Mouse (Mus musculus): Measurements from ENCODE around the gene Slit1. TPM values are rescaled to one million over a fixed set of nuclear protein-coding genes. Genes with fewer than 3 reads are reported as not detected.

The Slit1 gene
- polyA plus RNA-seq, 1 experiment from 2014 or later: 1.1 TPM

DNA sequence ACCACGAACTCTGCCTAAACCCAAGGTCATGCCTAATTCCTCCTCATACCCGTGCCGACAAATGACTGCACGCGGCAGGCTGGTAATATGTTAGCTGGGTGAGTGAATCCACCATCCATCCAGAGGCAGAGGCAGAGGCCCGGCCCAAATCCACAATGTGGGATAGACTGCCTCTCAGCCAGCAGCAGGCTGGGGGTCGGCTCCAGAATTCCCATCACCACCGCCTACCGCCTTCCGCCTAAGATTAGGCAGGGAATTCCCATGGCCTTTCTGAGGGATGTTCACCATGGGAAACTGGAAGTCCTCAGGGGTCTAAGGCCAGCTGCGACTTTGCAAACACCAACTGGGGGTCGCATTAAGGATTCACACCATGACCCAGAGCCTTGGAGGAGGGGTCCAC is 38.0 kb downstream of the Slit1 start:
- ATAC-seq (ENCODE audit: insufficient number of reproducible peaks, low FRiP score, low TSS enrichment, low read depth): no peak
- 50% methylated on average over 12 of the region's 12 CpGs for WGBS
- H3K9ac ChIP-seq (ENCODE audit: low read length): no peak overlapping the region
- no peaks in the 10 kb centered on the region for H3K36me3 ChIP-seq (ENCODE audit: control insufficient read depth, insufficient read depth, low read length)
- H3K9me3 ChIP-seq (ENCODE audit: control insufficient read depth, low read length): no peaks in the 10 kb centered on the region
- H3K27me3 ChIP-seq (ENCODE audit: control insufficient read depth, insufficient read depth, low read length): 0 out of 2 replicates have a peak, but pooled peaks cover 2% of the 10 kb centered on the region
- no peak for DNase-seq (ENCODE audit: low spot score)
- H3K27ac ChIP-seq (replicated peaks; ENCODE audit: low read depth, low read length): no peak overlapping the region
- no peak overlapping the region for H3K4me3 ChIP-seq (ENCODE audit: low read depth, low read length)
- no peak overlapping the region for H3K4me2 ChIP-seq (ENCODE audit: low read depth, severe bottlenecking)
- peaks cover 4% of the 10 kb centered on the region; the same call in 1 of the 2 replicates for H3K4me1 ChIP-seq (ENCODE audit: control insufficient read depth, insufficient read depth, low read length)

GRCm38 (mm10) chr19:41702638-41703037 is 40.8 kb downstream of the Slit1 start:
- no peaks in the 10 kb centered on the region for H3K36me3 ChIP-seq (ENCODE audit: control insufficient read depth, insufficient read depth, low read length)
- DNase-seq (ENCODE audit: low spot score) (no peak), ATAC-seq (ENCODE audit: insufficient number of reproducible peaks, low FRiP score, low TSS enrichment, low read depth) (no peak)
- WGBS: 70% methylated on average over 6 of the region's 6 CpGs
- no peak overlapping the region for H3K27ac ChIP-seq (replicated peaks; ENCODE audit: low read depth, low read length)
- 0 out of 2 replicates have a peak, but pooled peaks cover 2% of the 10 kb centered on the region for H3K27me3 ChIP-seq (ENCODE audit: control insufficient read depth, insufficient read depth, low read length)
- no peak overlapping the region for H3K9ac ChIP-seq (ENCODE audit: low read length)
- no peaks in the 10 kb centered on the region for H3K9me3 ChIP-seq (ENCODE audit: control insufficient read depth, low read length)
- no peak overlapping the region for H3K4me3 ChIP-seq (ENCODE audit: low read depth, low read length)
- H3K4me1 ChIP-seq (ENCODE audit: control insufficient read depth, insufficient read depth, low read length): peaks cover 8% of the 10 kb centered on the region; the same call in 1 of the 2 replicates
- no peak overlapping the region for H3K4me2 ChIP-seq (ENCODE audit: low read depth, severe bottlenecking)

- 0 out of 2 replicates have a peak, but pooled peaks cover 3% of the 10 kb centered on the region for H3K4me1 ChIP-seq (ENCODE audit: control insufficient read depth, insufficient read depth, low read length)
- DNase-seq (ENCODE audit: low spot score): no peak
- ATAC-seq (ENCODE audit: insufficient number of reproducible peaks, low FRiP score, low TSS enrichment, low read depth): no peak
These were observed 44.5 kb downstream of the Slit1 start for GRCm38 (mm10) chr19:41698857-41699424.

GRCm38 (mm10) chr19:41697807-41698515 is 45.5 kb downstream of the Slit1 start:
- H3K4me1 ChIP-seq (ENCODE audit: control insufficient read depth, insufficient read depth, low read length): 0 out of 2 replicates have a peak, but pooled peaks cover 3% of the 10 kb centered on the region
- 72% methylated on average over 6 of the region's 6 CpGs for WGBS
- no peak overlapping the region for H3K27ac ChIP-seq (replicated peaks; ENCODE audit: low read depth, low read length)

More at GRCm38 (mm10) chr19:41698857-41699424, 44.5 kb downstream of the Slit1 start:
- Histone ChIP-seq H3K27ac (replicated peaks; ENCODE audit: low read depth, low read length) (no peak overlapping the region), H3K27me3 (ENCODE audit: control insufficient read depth, insufficient read depth, low read length) (no peaks in the 10 kb centered on the region), H3K4me2 (ENCODE audit: low read depth, severe bottlenecking) (no peak overlapping the region), H3K36me3 (ENCODE audit: control insufficient read depth, insufficient read depth, low read length) (no peaks in the 10 kb centered on the region), H3K4me3 (ENCODE audit: low read depth, low read length) (no peak overlapping the region), H3K9ac (ENCODE audit: low read length) (no peak overlapping the region), H3K9me3 (ENCODE audit: control insufficient read depth, low read length) (no peaks in the 10 kb centered on the region)
- 69% methylated on average over 5 of the region's 5 CpGs for WGBS

DNA sequence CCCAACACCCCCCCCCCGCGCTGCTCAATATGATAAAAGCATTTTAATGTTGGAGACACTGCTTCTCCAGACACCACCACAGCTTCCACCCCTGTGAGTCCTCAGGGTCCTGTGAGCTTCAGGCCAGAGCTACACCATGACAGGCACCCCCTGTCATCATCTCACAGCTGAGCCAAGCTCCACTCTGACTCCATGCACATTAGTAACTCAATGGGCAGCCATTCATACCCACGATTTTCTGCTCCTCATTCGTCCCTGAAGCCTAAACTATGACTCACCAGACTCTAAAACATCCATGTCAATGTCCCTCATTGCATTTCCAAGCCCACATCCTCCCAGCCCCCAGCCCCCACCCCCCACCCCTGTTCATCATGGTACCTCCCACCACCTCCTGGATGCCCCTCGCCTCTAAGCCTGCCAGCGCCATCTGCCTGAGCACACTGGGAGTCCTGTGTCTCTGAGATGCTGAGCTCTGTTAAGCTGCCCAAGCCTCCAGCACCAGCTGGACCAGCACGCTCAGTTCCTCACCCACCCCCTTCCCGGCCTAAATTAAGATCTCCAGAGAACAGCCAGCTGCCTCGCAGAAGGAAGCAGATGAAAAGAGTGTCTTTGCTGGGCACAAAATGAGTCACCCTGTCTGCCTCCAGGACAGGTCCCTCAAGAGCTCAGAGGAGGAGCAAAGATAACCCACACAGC is 46.2 kb downstream of the Slit1 start:
- Histone ChIP-seq H3K27me3 (ENCODE audit: control insufficient read depth, insufficient read depth, low read length) (no peaks in the 10 kb centered on the region), H3K9ac (ENCODE audit: low read length) (no peak overlapping the region), H3K9me3 (ENCODE audit: control insufficient read depth, low read length) (no peaks in the 10 kb centered on the region), H3K27ac (replicated peaks; ENCODE audit: low read depth, low read length) (no peak overlapping the region), H3K4me1 (ENCODE audit: control insufficient read depth, insufficient read depth, low read length) (0 out of 2 replicates have a peak, but pooled peaks cover 3% of the 10 kb centered on the region), H3K36me3 (ENCODE audit: control insufficient read depth, insufficient read depth, low read length) (no peaks in the 10 kb centered on the region), H3K4me2 (ENCODE audit: low read depth, severe bottlenecking) (no peak overlapping the region), H3K4me3 (ENCODE audit: low read depth, low read length) (no peak overlapping the region)
- 52% methylated on average over 9 of the region's 9 CpGs for WGBS
- no peak for ATAC-seq (ENCODE audit: insufficient number of reproducible peaks, low FRiP score, low TSS enrichment, low read depth)
- DNase-seq (ENCODE audit: low spot score): no peak

More at GRCm38 (mm10) chr19:41697807-41698515, 45.5 kb downstream of the Slit1 start:
- no peak overlapping the region for H3K4me3 ChIP-seq (ENCODE audit: low read depth, low read length)
- no peak for ATAC-seq (ENCODE audit: insufficient number of reproducible peaks, low FRiP score, low TSS enrichment, low read depth)
- H3K9ac ChIP-seq (ENCODE audit: low read length): no peak overlapping the region
- H3K9me3 ChIP-seq (ENCODE audit: control insufficient read depth, low read length): no peaks in the 10 kb centered on the region
- H3K36me3 ChIP-seq (ENCODE audit: control insufficient read depth, insufficient read depth, low read length): no peaks in the 10 kb centered on the region
- no peak overlapping the region for H3K4me2 ChIP-seq (ENCODE audit: low read depth, severe bottlenecking)
- no peaks in the 10 kb centered on the region for H3K27me3 ChIP-seq (ENCODE audit: control insufficient read depth, insufficient read depth, low read length)
- no peak for DNase-seq (ENCODE audit: low spot score)

GRCm38 (mm10) chr19:41696443-41696842 is 47.0 kb downstream of the Slit1 start:
- 0 out of 2 replicates have a peak, but pooled peaks cover 3% of the 10 kb centered on the region for H3K4me1 ChIP-seq (ENCODE audit: control insufficient read depth, insufficient read depth, low read length)
- no peak overlapping the region for H3K27ac ChIP-seq (replicated peaks; ENCODE audit: low read depth, low read length)
- DNase-seq (ENCODE audit: low spot score) (no peak), ATAC-seq (ENCODE audit: insufficient number of reproducible peaks, low FRiP score, low TSS enrichment, low read depth) (no peak)
- H3K4me3 ChIP-seq (ENCODE audit: low read depth, low read length): no peak overlapping the region
- no peaks in the 10 kb centered on the region for H3K9me3 ChIP-seq (ENCODE audit: control insufficient read depth, low read length)
- no peak overlapping the region for H3K4me2 ChIP-seq (ENCODE audit: low read depth, severe bottlenecking)
- H3K36me3 ChIP-seq (ENCODE audit: control insufficient read depth, insufficient read depth, low read length): no peaks in the 10 kb centered on the region
- no peaks in the 10 kb centered on the region for H3K27me3 ChIP-seq (ENCODE audit: control insufficient read depth, insufficient read depth, low read length)
- no peak overlapping the region for H3K9ac ChIP-seq (ENCODE audit: low read length)
- 68% methylated on average over 9 of the region's 9 CpGs for WGBS

DNA sequence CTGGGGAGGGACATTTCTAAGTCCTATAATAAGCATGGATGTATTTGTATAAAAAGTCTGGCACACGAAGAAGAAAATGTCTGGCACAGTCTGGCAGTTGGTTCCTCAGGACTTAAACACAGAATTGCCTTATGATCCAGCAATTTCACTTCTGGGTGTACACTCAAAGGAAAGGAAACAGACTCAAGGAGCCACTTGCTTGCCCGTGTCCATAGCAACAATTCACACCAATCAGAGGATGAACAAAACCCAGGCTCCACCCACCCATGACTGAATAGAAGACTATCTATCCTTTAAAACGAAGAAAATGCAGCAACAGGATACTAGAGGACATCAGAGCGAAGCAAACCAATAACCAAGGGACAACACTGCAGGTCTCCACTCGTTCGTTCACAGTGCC is 48.4 kb downstream of the Slit1 start:
- Histone ChIP-seq H3K27me3 (ENCODE audit: control insufficient read depth, insufficient read depth, low read length) (no peaks in the 10 kb centered on the region), H3K4me1 (ENCODE audit: control insufficient read depth, insufficient read depth, low read length) (0 out of 2 replicates have a peak, but pooled peaks cover 3% of the 10 kb centered on the region), H3K27ac (replicated peaks; ENCODE audit: low read depth, low read length) (no peak overlapping the region), H3K36me3 (ENCODE audit: control insufficient read depth, insufficient read depth, low read length) (no peaks in the 10 kb centered on the region), H3K4me3 (ENCODE audit: low read depth, low read length) (no peak overlapping the region), H3K4me2 (ENCODE audit: low read depth, severe bottlenecking) (no peak overlapping the region), H3K9ac (ENCODE audit: low read length) (no peak overlapping the region), H3K9me3 (ENCODE audit: control insufficient read depth, low read length) (no peaks in the 10 kb centered on the region)
- 84% methylated on average over 6 of the region's 6 CpGs for WGBS
- DNase-seq (ENCODE audit: low spot score) (no peak), ATAC-seq (ENCODE audit: insufficient number of reproducible peaks, low FRiP score, low TSS enrichment, low read depth) (no peak)

- DNase-seq (ENCODE audit: low spot score) (no peak), ATAC-seq (ENCODE audit: insufficient number of reproducible peaks, low FRiP score, low TSS enrichment, low read depth) (no peak)
- H3K9me3 ChIP-seq (ENCODE audit: control insufficient read depth, low read length): no peaks in the 10 kb centered on the region
- H3K36me3 ChIP-seq (ENCODE audit: control insufficient read depth, insufficient read depth, low read length): no peaks in the 10 kb centered on the region
- no peak overlapping the region for H3K4me3 ChIP-seq (ENCODE audit: low read depth, low read length)
- no peak overlapping the region for H3K27ac ChIP-seq (replicated peaks; ENCODE audit: low read depth, low read length)
- H3K4me2 ChIP-seq (ENCODE audit: low read depth, severe bottlenecking): no peak overlapping the region
- H3K9ac ChIP-seq (ENCODE audit: low read length): no peak overlapping the region
- WGBS: 79% methylated on average over 9 of the region's 9 CpGs
- no peaks in the 10 kb centered on the region for H3K27me3 ChIP-seq (ENCODE audit: control insufficient read depth, insufficient read depth, low read length)
- H3K4me1 ChIP-seq (ENCODE audit: control insufficient read depth, insufficient read depth, low read length): 0 out of 2 replicates have a peak, but pooled peaks cover 3% of the 10 kb centered on the region
These were observed 48.9 kb downstream of the Slit1 start for GRCm38 (mm10) chr19:41694610-41695009.
